Mouse (Mus musculus) adrenal gland (tissue): ENCODE data around the gene Serpinb9c.

Source experiments
- intact Hi-C: fragments of 180-260 bp; cut with DNase I; formaldehyde crosslinking; loops from one replicate; pipeline ENCODE4 v1.15.1; 2025
- long read RNA-seq, 2 experiments: library from polyadenylated mRNA; unstranded; transcript quantifications; one replicate each; pipeline ENCODE4 v2.0.0; 2020; ENCODE audit warnings: borderline replicate concordance in 1 of 2; ENCODE audit not compliant: insufficient replicate concordance in 1 of 2

The Serpinb9c gene
- long read RNA-seq, experiment 1, result 0 reads
- long read RNA-seq, experiment 2, result 0 reads

GRCm38 (mm10) chr13:33159642-33160041 is at the start of gene Serpinb9c:
TSS of gene Serpinb9c (minus strand) at chr13:33159742.
- intact Hi-C loops, result no loop called here

- intact Hi-C loops, result loop anchor here (10.0 kb wide), 2 partner anchors 105 to 295 kb away; no protein-coding TSS in a partner anchor
Observed at GRCm38 (mm10) chr13:33199740-33200139, 40.2 kb upstream of the Serpinb9c start.

- intact Hi-C loops, result loop anchor here (10.0 kb wide), 1 partner anchor 98 kb away; no protein-coding TSS in a partner anchor
Observed at GRCm38 (mm10) chr13:33192659-33193058, 33.1 kb upstream of the Serpinb9c start, which contains the start of gene Serpinb9d. TSS of gene Serpinb9d (plus strand) at chr13:33192959.

GRCm38 (mm10) chr13:33190486-33190885 is 30.9 kb upstream of the Serpinb9c start:
- intact Hi-C loops, result loop anchor here (10.0 kb wide), 1 partner anchor 96 kb away; no protein-coding TSS in a partner anchor

GRCm38 (mm10) chr13:33141435-33141834 is 18.1 kb downstream of the Serpinb9c start:
- intact Hi-C loops, result no loop called here

GRCm38 (mm10) chr13:33137717-33138116 is 21.8 kb downstream of the Serpinb9c start:
- intact Hi-C loops, result no loop called here

GRCm38 (mm10) chr13:33113054-33113453 is 46.5 kb downstream of the Serpinb9c start:
- intact Hi-C loops, result no loop called here

GRCm38 (mm10) chr13:33105626-33106025 is 53.9 kb downstream of the Serpinb9c start:
- intact Hi-C loops, result no loop called here
